Mouse (Mus musculus) CH12.LX (cell line): ENCODE measurements around the gene Npl. TPM values are rescaled to one million over a fixed set of nuclear protein-coding genes. Genes with fewer than 3 reads are reported as not detected.

Experiments used
- DNase-seq: peaks from one replicate; pipeline ENCODE4 v3.0.0-alpha.2; 2013; ENCODE audit errors: extremely low read depth
- H3K27ac ChIP-seq: 2 replicates; pipeline ENCODE4 v1.5.1; 2012; ENCODE audit warnings: low read depth, mild to moderate bottlenecking, control low read depth, moderate library complexity; ENCODE audit not compliant: insufficient read depth
- H3K27me3 ChIP-seq: replicated peaks from 2 replicates; pipeline ENCODE3; 2012; ENCODE audit warnings: inconsistent platforms
- H3K36me3 ChIP-seq, 2 experiments: replicated peaks in 1 of 2; 2 replicates each; pipeline versions ENCODE3 to v1.6.1; 2012; ENCODE audit warnings: inconsistent platforms in 1 of 2, low read length in 1 of 2, mild to moderate bottlenecking in 1 of 2, mixed read lengths in 1 of 2, moderate library complexity in 1 of 2; ENCODE audit not compliant: control insufficient read depth in 1 of 2, insufficient read depth in 1 of 2
- H3K4me1 ChIP-seq, 2 experiments: 2 replicates each; pipeline ENCODE4 v1.6.1; 2012; ENCODE audit warnings: inconsistent platforms in 1 of 2, moderate library complexity in 1 of 2; ENCODE audit not compliant: insufficient read depth in 2 of 2, control insufficient read depth in 1 of 2
- H3K4me2 ChIP-seq: 2 replicates; pipeline ENCODE4 v1.6.1; 2012; ENCODE audit warnings: low read depth, mild to moderate bottlenecking, control low read depth; ENCODE audit not compliant: poor library complexity, insufficient read depth, severe bottlenecking
- H3K4me3 ChIP-seq, 3 experiments: fragments of 150-350 bp in 1 of 3; sonication (generic) in 1 of 3; replicated peaks in 1 of 3; 2 replicates each; pipeline versions ENCODE3 to v1.5.1; 2011 to 2012; ENCODE audit warnings: low read depth in 2 of 3, low read length in 2 of 3, mild to moderate bottlenecking in 2 of 3, moderate library complexity in 2 of 3, control low read depth in 1 of 3, improper control_type of control experiment in 1 of 3, inconsistent platforms in 1 of 3, mixed read lengths in 1 of 3; ENCODE audit not compliant: poor library complexity in 1 of 3
- H3K79me2 ChIP-seq: replicated peaks from 2 replicates; pipeline ENCODE4 v1.6.1; 2012; ENCODE audit warnings: mild to moderate bottlenecking, moderate library complexity; ENCODE audit not compliant: control insufficient read depth, poor library complexity, insufficient read depth, severe bottlenecking; ENCODE audit errors: extremely low read depth
- H3K9ac ChIP-seq: 2 replicates; pipeline ENCODE4 v1.6.1; 2012; ENCODE audit warnings: low read depth, mild to moderate bottlenecking, control low read depth, moderate library complexity; ENCODE audit not compliant: insufficient read depth
- H3K9me3 ChIP-seq: replicated peaks from 2 replicates; pipeline ENCODE3; 2012; ENCODE audit warnings: low read length, inconsistent platforms, mixed read lengths
- CTCF ChIP-seq, 2 experiments: IDR thresholded peaks in 1 of 2; conservative IDR thresholded peaks in 1 of 2; 2 replicates each; pipeline ENCODE4 v1.5.1; 2011 to 2012; ENCODE audit warnings: low read depth in 2 of 2, low read length in 2 of 2, improper control_type of control experiment in 1 of 2, inconsistent platforms in 1 of 2, mild to moderate bottlenecking in 1 of 2, moderate library complexity in 1 of 2
- E2F4 ChIP-seq: IDR thresholded peaks from 2 replicates; pipeline ENCODE4 v1.6.1; 2011; ENCODE audit warnings: low read depth, low read length, improper control_type of control experiment; ENCODE audit not compliant: insufficient replicate concordance
- ETS1 ChIP-seq: conservative IDR thresholded peaks from 2 replicates; pipeline ENCODE4 v1.6.1; 2012; ENCODE audit warnings: low read depth, mild to moderate bottlenecking, inconsistent platforms, low read length, improper control_type of control experiment, moderate library complexity
- JUN ChIP-seq: IDR thresholded peaks from 2 replicates; pipeline ENCODE4 v1.6.1; 2011; ENCODE audit warnings: low read depth, mild to moderate bottlenecking, low read length, improper control_type of control experiment, moderate library complexity; ENCODE audit not compliant: insufficient read depth
- JUND ChIP-seq: conservative IDR thresholded peaks from 2 replicates; pipeline ENCODE4 v1.6.1; 2011; ENCODE audit warnings: low read depth, low read length, improper control_type of control experiment
- MEF2A ChIP-seq: IDR thresholded peaks from 2 replicates; pipeline ENCODE4 v1.6.1; 2014; ENCODE audit warnings: low read depth, mild to moderate bottlenecking, inconsistent platforms, low read length, improper control_type of control experiment, borderline replicate concordance
- POLR2A ChIP-seq: IDR thresholded peaks from 2 replicates; pipeline ENCODE4 v1.6.1; 2011; ENCODE audit warnings: low read depth, mild to moderate bottlenecking, improper control_type of control experiment, low read length
- RAD21 ChIP-seq: IDR thresholded peaks from 2 replicates; pipeline ENCODE4 v1.6.1; 2011; ENCODE audit warnings: low read depth, mild to moderate bottlenecking, low read length, improper control_type of control experiment, moderate library complexity
- SIN3A ChIP-seq: IDR thresholded peaks from 2 replicates; pipeline ENCODE4 v1.6.1; 2012; ENCODE audit warnings: low read length, improper control_type of control experiment, inconsistent platforms
- SMC3 ChIP-seq: IDR thresholded peaks from 2 replicates; pipeline ENCODE4 v1.6.1; 2011; ENCODE audit warnings: low read depth, low read length, improper control_type of control experiment
- TBP ChIP-seq: conservative IDR thresholded peaks from 2 replicates; pipeline ENCODE4 v1.6.1; 2011; ENCODE audit warnings: low read depth, low read length, improper control_type of control experiment
- TCF12 ChIP-seq: IDR thresholded peaks from 2 replicates; pipeline ENCODE4 v1.6.1; 2014; ENCODE audit warnings: low read depth, mild to moderate bottlenecking, inconsistent platforms, low read length, improper control_type of control experiment
- USF1 ChIP-seq: IDR thresholded peaks from 2 replicates; pipeline ENCODE4 v1.6.1; 2014; ENCODE audit warnings: low read depth, mild to moderate bottlenecking, inconsistent platforms, low read length, improper control_type of control experiment
- dilution Hi-C: fragments of 300-500 bp; cut with MboI; formaldehyde crosslinking; loops from 2 replicates; pipeline ENCODE4 v1.14.3; 2020; ENCODE audit warnings: low sequenced_read_pairs; ENCODE audit not compliant: extremely low pct_unique_long_range_greater_than_20kb, extremely low pct_ligation_motif_present
- in situ Hi-C: fragments of 300-500 bp; cut with MboI; formaldehyde crosslinking; loops from 3 replicates; pipeline ENCODE4 v1.14.3; 2019; ENCODE audit warnings: low sequenced_read_pairs, low pct_ligation_motif_present, low pct_unique_long_range_greater_than_20kb, mixed read lengths
- polyA plus RNA-seq: library from polyadenylated mRNA; unstranded; fragments of >175 nt; gene quantifications from 2 replicates; pipeline ENCODE4 v1.2.1, GENCODE M21; 2012; ENCODE audit warnings: low read depth; ENCODE audit not compliant: insufficient read length
- total RNA-seq, 2 experiments: library from RNA; depleted of rRNA; stranded (reverse); fragments of 300-350 nt in 1 of 2; fragments of >200 nt in 1 of 2; gene quantifications; 2 replicates each; pipeline ENCODE4 v1.2.3; 2012 to 2014

Npl gene
- total and polyA plus RNA-seq, 3 experiments: 0.08 TPM; not detected in 2

DNA sequence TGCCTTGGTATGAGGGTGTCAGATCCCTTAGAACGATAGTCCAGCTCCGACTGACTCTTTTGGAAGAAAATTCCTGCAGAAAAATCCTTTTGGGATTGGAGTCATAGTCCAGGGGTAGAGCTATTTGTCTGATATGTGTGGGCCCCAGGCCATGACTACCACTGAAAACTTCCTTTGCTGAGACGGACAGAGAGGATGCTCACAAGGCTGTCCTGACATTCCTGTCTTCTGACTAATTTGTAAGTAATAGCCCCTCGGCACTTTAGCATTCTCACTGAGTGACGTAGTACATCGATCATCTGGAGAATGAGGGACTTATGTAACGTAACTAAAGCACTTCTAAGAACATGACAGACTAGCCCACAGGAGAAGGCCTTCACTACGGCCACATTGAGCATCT, 15.9 kb upstream of the Npl start:
- no peaks in the 10 kb centered on the region for H3K9me3 ChIP-seq
- H3K36me3 ChIP-seq: no peaks in the 10 kb centered on the region
- no peak overlapping the region for H3K9ac ChIP-seq
- no peak for TF ChIP-seq MEF2A
- TF ChIP-seq JUN: no peak
- TF ChIP-seq POLR2A: no peak
- no peak for TF ChIP-seq E2F4
- H3K79me2 ChIP-seq: no peaks in the 10 kb centered on the region
- no peak overlapping the region for H3K27ac ChIP-seq
- no peak for DNase-seq
- in situ Hi-C loops (no loop called here), dilution Hi-C loops (no loop called here)
- peaks cover 4 to 6% of the 10 kb centered on the region in 2 experiments; a peak in 3 of 4 replicates for H3K4me1 ChIP-seq
- H3K4me2 ChIP-seq: no peak overlapping the region
- no peak overlapping the region for H3K4me3 ChIP-seq
- no peaks in the 10 kb centered on the region for H3K27me3 ChIP-seq

DNA sequence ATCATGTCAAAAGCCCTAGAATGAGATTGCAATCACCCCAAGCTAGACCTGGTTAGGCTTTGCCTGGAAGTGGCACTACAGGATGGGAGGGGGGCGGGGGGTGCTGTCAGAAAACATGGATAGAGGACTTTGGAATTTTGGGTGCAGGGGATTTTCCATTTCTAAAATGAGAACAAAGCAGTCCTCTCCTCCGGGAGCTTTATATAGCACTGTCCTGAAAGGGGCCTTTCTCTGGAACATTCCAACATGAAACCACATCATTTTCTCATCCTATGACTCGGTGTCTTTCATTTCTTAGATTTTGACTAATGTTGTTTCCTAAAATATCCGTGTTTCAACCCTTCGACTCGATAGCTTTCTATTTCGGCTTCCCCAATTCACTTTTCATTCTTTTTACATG, 14.9 kb upstream of the Npl start:
- no peak overlapping the region for H3K4me2 ChIP-seq
- no peak for DNase-seq
- H3K27me3 ChIP-seq: no peaks in the 10 kb centered on the region
- H3K9ac ChIP-seq: no peak overlapping the region
- H3K79me2 ChIP-seq: no peaks in the 10 kb centered on the region
- no peak overlapping the region for H3K4me3 ChIP-seq
- dilution Hi-C loops (no loop called here), in situ Hi-C loops (no loop called here)
- no peaks in the 10 kb centered on the region for H3K36me3 ChIP-seq
- H3K9me3 ChIP-seq: no peaks in the 10 kb centered on the region
- peaks cover 5 to 11% of the 10 kb centered on the region in 2 experiments for H3K4me1 ChIP-seq
- H3K27ac ChIP-seq: no peak overlapping the region
- TF ChIP-seq SMC3: no peak
- TF ChIP-seq SIN3A: no peak
- no peak for TF ChIP-seq JUND
- peak; percentile 19; the same call in 1 of the 2 replicates for TF ChIP-seq MEF2A
- TF ChIP-seq, all 38 proteins: peak for 1

DNA sequence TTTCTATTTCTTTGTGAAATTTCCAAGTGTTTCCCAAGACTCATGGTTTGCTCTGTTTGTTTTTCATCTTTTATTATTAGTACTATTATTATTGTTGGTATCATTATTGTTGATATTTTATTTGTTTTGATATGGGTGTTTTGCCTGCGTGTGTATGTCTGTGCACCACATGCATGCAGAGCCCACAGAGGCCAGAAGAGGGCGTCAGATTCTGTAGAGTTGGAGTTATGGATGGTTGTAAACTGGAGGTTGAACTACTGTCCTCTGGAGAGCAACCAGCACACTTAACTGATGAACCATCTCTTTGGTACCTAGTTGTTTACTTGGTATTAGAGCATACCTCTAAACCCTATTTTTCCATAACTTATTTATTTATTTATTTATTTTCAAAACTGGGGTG, 13.8 kb upstream of the Npl start:
- H3K4me1 ChIP-seq: peaks cover 6 to 14% of the 10 kb centered on the region in 2 experiments
- TF ChIP-seq USF1 (no peak), TCF12 (no peak), RAD21 (peak; percentile 30), ETS1 (no peak), SMC3 (peak; percentile 45), CTCF (conservative IDR thresholded peaks at IDR 0.05 in 1 of 2, IDR thresholded peaks at IDR 0.05 in 1 of 2; ENCODE audit: low read depth in 2 of 2, low read length in 2 of 2) (peak in 1 of 2 experiments; percentile 51; a peak in 2 of 4 replicates), TBP (no peak)
- H3K27me3 ChIP-seq: no peaks in the 10 kb centered on the region
- H3K4me3 ChIP-seq: no peak overlapping the region
- H3K27ac ChIP-seq: no peak overlapping the region
- no peak for DNase-seq
- H3K9ac ChIP-seq: no peak overlapping the region
- H3K4me2 ChIP-seq: no peak overlapping the region
- in situ Hi-C loops (no loop called here), dilution Hi-C loops (no loop called here)
- no peaks in the 10 kb centered on the region for H3K9me3 ChIP-seq
- H3K79me2 ChIP-seq: no peaks in the 10 kb centered on the region
- H3K36me3 ChIP-seq: no peaks in the 10 kb centered on the region
